Mouse (Mus musculus) hindbrain, embryonic 14.5 days (tissue): Measurements from ENCODE around the gene Pou3f1. TPM values are rescaled to one million over a fixed set of nuclear protein-coding genes. Genes with fewer than 3 reads are reported as not detected.
A peak's percentile ranks its signal among the peaks of the same experiment; 100 is the strongest.

Experiments used
- ATAC-seq: fragments of 200-750 bp; cut with Nextera tagmentation; 2 replicates; pipeline ENCODE4 v1.8.0; 2017; ENCODE audit warnings: moderate number of reproducible peaks, mild to moderate bottlenecking, moderate TSS enrichment, moderate library complexity; ENCODE audit not compliant: low FRiP score
- DNase-seq: peaks from one replicate; pipeline ENCODE4 v3.0.0-alpha.2; 2015; ENCODE audit warnings: low spot score
- H3K27ac ChIP-seq: fragments of 300-500 bp; sonication (generic); 2 replicates; pipeline ENCODE4 v1.5.1; 2014; ENCODE audit warnings: mild to moderate bottlenecking, moderate library complexity
- H3K27me3 ChIP-seq: fragments of 300-500 bp; sonication (generic); 2 replicates; pipeline ENCODE4 v1.6.1; 2014; ENCODE audit warnings: mild to moderate bottlenecking, low read length, mixed read lengths; ENCODE audit not compliant: control insufficient read depth, insufficient read depth
- H3K36me3 ChIP-seq: fragments of 300-500 bp; sonication (generic); replicated peaks from 2 replicates; pipeline ENCODE4 v1.6.1; 2014; ENCODE audit not compliant: control insufficient read depth, insufficient read depth
- H3K4me1 ChIP-seq: fragments of 300-500 bp; sonication (generic); replicated peaks from 2 replicates; pipeline ENCODE4 v1.6.1; 2014; ENCODE audit warnings: antibody characterized with exemption, low read length, mixed read lengths; ENCODE audit not compliant: control insufficient read depth, insufficient read depth
- H3K4me2 ChIP-seq: fragments of 300-500 bp; sonication (generic); replicated peaks from 2 replicates; pipeline ENCODE4 v1.6.1; 2014; ENCODE audit warnings: mild to moderate bottlenecking, moderate library complexity
- H3K4me3 ChIP-seq: fragments of 300-500 bp; sonication (generic); replicated peaks from 2 replicates; pipeline ENCODE4 v1.5.1; 2014; ENCODE audit warnings: mild to moderate bottlenecking, low read length
- H3K9ac ChIP-seq: fragments of 300-500 bp; sonication (generic); 2 replicates; pipeline ENCODE4 v1.6.1; 2014
- H3K9me3 ChIP-seq: fragments of 300-500 bp; sonication (generic); 2 replicates; pipeline ENCODE4 v1.6.1; 2016; ENCODE audit warnings: low read length; ENCODE audit not compliant: control insufficient read depth
- WGBS: fragments of 180-500 bp; shearing (Covaris S2); extraction: QIAGEN DNeasy Blood & Tissue Kit; methylation state at CpG from one replicate; pipeline ENCODE4 v1.1.7; 2014; 5-methylcytosine and 5-hydroxymethylcytosine counted together
- polyA plus RNA-seq: library from polyadenylated mRNA; unstranded; fragments of >200 nt; fragmentation: Nextera tagmentation; extraction: Ambion mirVana; gene quantifications from 2 replicates; pipeline ENCODE4 v1.2.1, GENCODE M21; 2014

The Pou3f1 gene
- polyA plus RNA-seq = 9.6 and 11.2 TPM in 2 replicates

GRCm38 (mm10) chr4:124656518-124656853, at the start of gene Pou3f1:
Gene Pou3f1, plus strand, starts transcription at chr4:124656807.
- H3K4me2 ChIP-seq = peak within 1 kb of the TSS; percentile 84
- WGBS = under 1% methylated on average over 14 of the region's 15 CpGs
- peaks cover 39% of the 10 kb centered on the region for H3K4me1 ChIP-seq
- H3K36me3 ChIP-seq = no peaks in the 10 kb centered on the region
- H3K9ac ChIP-seq = peak within 1 kb of the TSS; percentile 60
- no peaks in the 10 kb centered on the region for H3K9me3 ChIP-seq
- H3K27me3 ChIP-seq = peaks cover 61% of the 10 kb centered on the region
- peak within 1 kb of the TSS; percentile 45 for H3K4me3 ChIP-seq
- 0 out of 2 replicates have a peak, but pooled peaks have one; percentile 0 for ATAC-seq
- DNase-seq = no peak
- H3K27ac ChIP-seq = 0 out of 2 replicates have a peak within 1 kb of the TSS, but pooled peaks have one; percentile 23

DNA sequence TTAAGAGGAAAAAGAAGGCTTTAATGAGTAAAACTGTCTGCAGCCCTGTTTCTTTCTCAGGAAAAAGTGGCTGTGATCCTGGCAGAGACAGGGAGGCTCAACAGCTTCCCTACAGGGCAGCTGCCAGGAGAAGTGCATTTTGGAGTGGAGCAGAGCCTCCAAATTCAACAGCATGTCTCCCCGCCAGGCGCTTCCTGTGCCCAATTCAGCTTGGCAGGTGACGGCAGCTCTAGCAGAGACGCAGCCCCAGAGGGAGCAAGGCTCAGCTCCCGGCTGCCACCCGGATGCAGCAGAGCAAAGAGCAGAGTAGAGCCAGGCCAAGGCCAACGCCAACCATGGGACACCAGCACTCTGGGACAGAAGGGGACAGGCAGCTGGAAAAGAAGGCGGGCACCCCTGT, 49.4 kb upstream of the Pou3f1 start:
- no peaks in the 10 kb centered on the region for H3K9me3 ChIP-seq
- no peaks in the 10 kb centered on the region for H3K4me1 ChIP-seq
- H3K27ac ChIP-seq = no peak overlapping the region
- no peak for ATAC-seq
- no peak overlapping the region for H3K4me2 ChIP-seq
- DNase-seq = no peak
- WGBS = 63% methylated on average over 8 of the region's 8 CpGs
- no peak overlapping the region for H3K9ac ChIP-seq
- no peak overlapping the region for H3K4me3 ChIP-seq
- 0 out of 2 replicates have a peak, but pooled peaks cover 3% of the 10 kb centered on the region for H3K27me3 ChIP-seq
- H3K36me3 ChIP-seq = no peaks in the 10 kb centered on the region

DNA sequence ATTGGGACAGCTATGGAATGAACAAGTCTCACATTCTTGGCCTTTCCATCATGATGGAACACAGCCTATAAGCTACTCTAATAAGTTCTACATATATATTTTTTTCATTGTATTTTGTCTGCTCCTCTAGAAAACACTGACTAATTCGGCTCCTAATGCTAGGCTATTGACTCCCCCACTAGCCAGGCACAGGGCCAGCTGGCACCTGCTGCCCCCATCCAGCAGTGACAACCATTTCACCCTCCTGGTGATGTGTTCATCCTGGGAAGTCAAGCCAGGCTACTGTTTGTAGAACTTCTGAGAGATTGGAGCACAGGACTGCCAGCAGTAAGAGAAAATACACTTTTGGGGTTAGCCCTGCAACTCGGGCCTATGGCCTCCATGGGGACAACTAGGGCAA, 46.5 kb upstream of the Pou3f1 start:
- H3K4me1 ChIP-seq = no peaks in the 10 kb centered on the region
- 66% methylated on average over 2 of the region's 2 CpGs for WGBS
- no peaks in the 10 kb centered on the region for H3K9me3 ChIP-seq
- H3K27ac ChIP-seq = no peak overlapping the region
- no peaks in the 10 kb centered on the region for H3K36me3 ChIP-seq
- H3K27me3 ChIP-seq = no peaks in the 10 kb centered on the region
- DNase-seq (no peak), ATAC-seq (no peak)
- no peak overlapping the region for H3K4me2 ChIP-seq
- H3K9ac ChIP-seq = no peak overlapping the region
- no peak overlapping the region for H3K4me3 ChIP-seq

GRCm38 (mm10) chr4:124610703-124611102, 45.9 kb upstream of the Pou3f1 start, which contains the start of gene 3100002H09Rik:
Gene 3100002H09Rik, minus strand, starts transcription at chr4:124610803.
- DNase-seq (no peak), ATAC-seq (no peak)
- no peak within 1 kb of the TSS for H3K9ac ChIP-seq
- H3K9me3 ChIP-seq = no peaks in the 10 kb centered on the region
- no peaks in the 10 kb centered on the region for H3K27me3 ChIP-seq
- H3K4me1 ChIP-seq = 0 out of 2 replicates have a peak, but pooled peaks cover 5% of the 10 kb centered on the region
- no peak within 1 kb of the TSS for H3K27ac ChIP-seq
- H3K36me3 ChIP-seq = no peaks in the 10 kb centered on the region
- H3K4me2 ChIP-seq = no peak within 1 kb of the TSS
- no peak within 1 kb of the TSS for H3K4me3 ChIP-seq
- 89% methylated on average over 2 of the region's 2 CpGs for WGBS

GRCm38 (mm10) chr4:124611768-124612167, 44.8 kb upstream of the Pou3f1 start:
- Histone ChIP-seq H3K36me3 (no peaks in the 10 kb centered on the region), H3K4me2 (no peak overlapping the region), H3K4me3 (no peak overlapping the region), H3K9ac (no peak overlapping the region), H3K9me3 (no peaks in the 10 kb centered on the region), H3K4me1 (0 out of 2 replicates have a peak, but pooled peaks cover 5% of the 10 kb centered on the region), H3K27me3 (no peaks in the 10 kb centered on the region), H3K27ac (no peak overlapping the region)
- 83% methylated on average over 4 of the region's 4 CpGs for WGBS
- DNase-seq = no peak
- no peak for ATAC-seq

DNA sequence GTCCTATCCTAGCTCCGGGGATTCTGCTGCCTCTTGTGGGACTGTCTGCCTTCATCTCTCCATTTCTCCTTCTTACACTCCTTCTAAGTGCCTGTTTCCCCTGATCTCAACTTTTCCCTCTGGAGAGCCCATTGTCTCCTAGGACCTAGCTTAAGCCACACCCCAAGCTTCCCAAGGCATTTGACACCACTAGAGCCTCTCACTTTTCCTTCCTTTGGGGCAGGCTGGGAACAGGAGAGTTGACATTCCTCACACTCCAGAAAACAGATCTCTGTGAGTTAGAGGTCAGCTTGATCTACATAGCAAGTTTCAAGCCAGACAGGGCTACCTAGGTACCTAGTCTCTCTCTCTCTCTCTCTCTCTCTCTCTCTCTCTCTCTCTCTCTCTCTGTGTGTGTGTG, 42.4 kb upstream of the Pou3f1 start:
- H3K27me3 ChIP-seq = peaks cover 4% of the 10 kb centered on the region; the same call in 1 of the 2 replicates
- H3K4me2 ChIP-seq = no peak overlapping the region
- no peaks in the 10 kb centered on the region for H3K36me3 ChIP-seq
- 0% methylated on average over 1 of the region's 1 CpGs for WGBS
- peaks cover 5% of the 10 kb centered on the region; the same call in 1 of the 2 replicates for H3K4me1 ChIP-seq
- no peak overlapping the region for H3K9ac ChIP-seq
- ATAC-seq = no peak
- no peak for DNase-seq
- no peak overlapping the region for H3K27ac ChIP-seq
- no peak overlapping the region for H3K4me3 ChIP-seq
- no peaks in the 10 kb centered on the region for H3K9me3 ChIP-seq

DNA sequence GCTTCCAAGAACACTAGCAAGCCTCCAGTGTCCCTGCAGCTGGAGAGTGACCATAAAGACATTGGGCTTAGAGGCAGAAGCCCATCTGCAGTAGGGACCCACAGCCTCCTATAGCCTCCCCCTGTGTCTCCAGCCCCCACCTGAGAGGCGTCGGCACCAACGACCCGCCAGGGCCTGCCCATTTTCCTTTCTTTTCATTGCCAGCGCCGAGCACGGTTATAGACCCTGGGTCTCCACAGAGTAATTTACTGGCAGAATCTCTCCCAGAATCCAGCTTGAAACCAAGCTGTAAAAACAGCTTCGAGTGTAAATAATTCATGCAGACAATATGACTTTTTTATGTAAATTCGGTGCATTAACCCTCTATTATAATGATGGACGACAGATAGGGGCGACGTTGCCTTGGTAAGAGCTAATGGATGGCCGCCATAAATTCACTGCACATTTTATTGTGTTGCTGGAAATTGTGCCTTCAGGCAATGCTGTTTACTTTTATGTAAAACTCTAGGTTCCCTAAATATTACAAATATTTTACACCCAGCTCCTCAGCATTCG, 41.1 kb upstream of the Pou3f1 start:
- peaks cover 5% of the 10 kb centered on the region; the same call in 1 of the 2 replicates for H3K4me1 ChIP-seq
- H3K4me3 ChIP-seq = no peak overlapping the region
- ATAC-seq (peak; percentile 37; the same call in 1 of the 2 replicates), DNase-seq (peak; percentile 56)
- H3K9ac ChIP-seq = no peak overlapping the region
- H3K27me3 ChIP-seq = peaks cover 4% of the 10 kb centered on the region; the same call in 1 of the 2 replicates
- H3K9me3 ChIP-seq = no peaks in the 10 kb centered on the region
- WGBS = 26% methylated on average over 14 of the region's 14 CpGs
- no peak overlapping the region for H3K27ac ChIP-seq
- no peak overlapping the region for H3K4me2 ChIP-seq
- H3K36me3 ChIP-seq = no peaks in the 10 kb centered on the region

DNA sequence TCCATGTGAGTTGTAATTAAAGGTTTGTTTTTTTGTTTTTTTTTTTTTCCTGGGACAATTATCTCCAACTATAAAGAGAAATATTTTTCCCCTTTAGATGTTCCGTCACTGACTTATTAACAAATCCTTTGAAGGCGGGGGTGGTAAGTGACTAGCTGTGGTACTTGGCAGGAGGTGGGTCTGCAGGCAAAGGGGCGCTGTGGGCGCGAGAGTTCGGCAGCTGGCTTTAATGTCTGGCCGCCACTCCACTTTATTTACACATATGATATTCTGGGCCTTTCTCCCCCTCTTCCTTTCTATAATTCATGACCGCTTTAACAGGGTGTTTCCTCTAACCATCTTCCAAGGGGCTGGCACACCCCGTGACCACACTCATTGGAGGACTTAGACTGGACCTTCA, 40.6 kb upstream of the Pou3f1 start:
- Histone ChIP-seq H3K4me3 (no peak overlapping the region), H3K9me3 (no peaks in the 10 kb centered on the region), H3K36me3 (no peaks in the 10 kb centered on the region), H3K27me3 (peaks cover 4% of the 10 kb centered on the region; the same call in 1 of the 2 replicates), H3K27ac (no peak overlapping the region), H3K4me1 (peaks cover 5% of the 10 kb centered on the region; the same call in 1 of the 2 replicates), H3K4me2 (no peak overlapping the region), H3K9ac (no peak overlapping the region)
- DNase-seq = no peak
- WGBS = 37% methylated on average over 9 of the region's 9 CpGs
- no peak for ATAC-seq

DNA sequence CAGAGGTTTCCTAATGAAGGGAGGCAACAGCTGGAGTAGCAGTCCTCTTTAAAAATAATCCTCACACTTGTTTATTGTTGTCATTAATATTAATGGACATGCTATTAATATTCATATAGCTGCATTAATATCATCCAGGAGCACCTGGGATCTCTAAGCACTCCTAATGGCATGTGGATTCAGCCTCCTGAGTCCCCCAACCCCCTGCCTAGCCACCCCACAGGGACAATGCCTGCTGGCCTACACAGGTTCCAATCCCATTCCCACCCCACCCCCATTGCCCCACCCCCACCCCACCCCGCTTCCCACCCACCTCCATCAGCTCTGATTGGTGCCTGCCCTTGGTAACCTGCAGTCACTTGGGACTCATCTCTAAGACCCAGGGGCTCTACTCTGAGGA, 40.0 kb upstream of the Pou3f1 start:
- Histone ChIP-seq H3K4me2 (no peak overlapping the region), H3K9ac (no peak overlapping the region), H3K36me3 (no peaks in the 10 kb centered on the region), H3K9me3 (no peaks in the 10 kb centered on the region), H3K4me3 (no peak overlapping the region), H3K27ac (no peak overlapping the region), H3K4me1 (peaks cover 10% of the 10 kb centered on the region; the same call in 1 of the 2 replicates), H3K27me3 (peaks cover 4% of the 10 kb centered on the region; the same call in 1 of the 2 replicates)
- WGBS = 62% methylated on average over 1 of the region's 1 CpGs
- ATAC-seq = no peak
- no peak for DNase-seq
